ENCODE assay signal across 9 mouse cellular contexts in genomic region chr6:66224164-66224903, GRCm38 (mm10).
DNase-seq lines count a peak whose midpoint lies in the region; ATAC-seq and TF ChIP-seq lines count a peak whose summit lies in the region.
"Had no signal": no experiment of that assay in that cellular context is flagged by ENCODE, and none has a peak within 500 bp of the region (broad histone marks: within the 10 kb centered on the region; RNA-seq: fewer than 3 reads in every experiment).

No protein-coding gene starts in this region.

- no peak overlapping the region for H3K4me2 ChIP-seq in heart, postnatal 0 days (ENCODE audit: low read depth, low read length)
- H3K4me2 ChIP-seq in embryonic facial prominence, embryonic 14.5 days (ENCODE audit: low read depth, low read length), result no peak overlapping the region
- H3K4me2 ChIP-seq in limb, embryonic 15.5 days, result no peak overlapping the region
- no peak overlapping the region for H3K4me2 ChIP-seq in intestine, embryonic 15.5 days (replicated peaks)

- ATAC-seq in heart, postnatal 0 days (ENCODE audit: insufficient read depth, low read depth), result 0 out of 2 replicates have a peak, but pooled peaks have one; percentile 27
- ATAC-seq in embryonic facial prominence, embryonic 14.5 days (ENCODE audit: low read depth), result peak; percentile 93
- ATAC-seq in limb, embryonic 15.5 days (ENCODE audit: insufficient number of reproducible peaks, low FRiP score, low TSS enrichment, low read depth), result peak; percentile 72; the same call in 1 of the 2 replicates
- no peak; the same call in 1 of the 2 replicates for ATAC-seq in intestine, embryonic 15.5 days

- no peak overlapping the region for H3K9ac ChIP-seq in heart, postnatal 0 days (replicated peaks; ENCODE audit: low read depth, low read length)
- H3K9ac ChIP-seq in embryonic facial prominence, embryonic 14.5 days (ENCODE audit: low read depth, low read length), result no peak overlapping the region
- H3K9ac ChIP-seq in limb, embryonic 15.5 days, result no peak overlapping the region
- no peak overlapping the region for H3K9ac ChIP-seq in intestine, embryonic 15.5 days

- H3K27me3 ChIP-seq in heart, postnatal 0 days (ENCODE audit: control insufficient read depth, insufficient read depth, low read length), result no peaks in the 10 kb centered on the region
- H3K27me3 ChIP-seq in embryonic facial prominence, embryonic 14.5 days (replicated peaks; ENCODE audit: control insufficient read depth, insufficient read depth, low read length), result no peaks in the 10 kb centered on the region
- no peaks in the 10 kb centered on the region for H3K27me3 ChIP-seq in limb, embryonic 15.5 days
- H3K27me3 ChIP-seq in intestine, embryonic 15.5 days (replicated peaks), result no peaks in the 10 kb centered on the region

- no peaks in the 10 kb centered on the region for H3K36me3 ChIP-seq in heart, postnatal 0 days (replicated peaks; ENCODE audit: control insufficient read depth, insufficient read depth, low read length)
- H3K36me3 ChIP-seq in embryonic facial prominence, embryonic 14.5 days (ENCODE audit: control insufficient read depth, insufficient read depth, low read length), result no peaks in the 10 kb centered on the region
- H3K36me3 ChIP-seq in limb, embryonic 15.5 days, result no peaks in the 10 kb centered on the region
- no peaks in the 10 kb centered on the region for H3K36me3 ChIP-seq in intestine, embryonic 15.5 days

- H3K4me3 ChIP-seq in heart, postnatal 0 days (ENCODE audit: low read depth, low read length), result no peak overlapping the region
- H3K4me3 ChIP-seq in embryonic facial prominence, embryonic 14.5 days (ENCODE audit: low read depth, low read length), result no peak overlapping the region
- no peak overlapping the region for H3K4me3 ChIP-seq in limb, embryonic 15.5 days
- no peak overlapping the region for H3K4me3 ChIP-seq in intestine, embryonic 15.5 days (replicated peaks)

- WGBS in heart, postnatal 0 days, result 46% methylated on average over 4 of the region's 4 CpGs
- 33% methylated on average over 4 of the region's 4 CpGs for WGBS in embryonic facial prominence, embryonic 14.5 days
- WGBS in limb, embryonic 15.5 days, result 37% methylated on average over 4 of the region's 4 CpGs
- 54% methylated on average over 4 of the region's 4 CpGs for WGBS in intestine, embryonic 15.5 days

- no peaks in the 10 kb centered on the region for H3K4me1 ChIP-seq in heart, postnatal 0 days (ENCODE audit: control insufficient read depth, insufficient read depth)
- H3K4me1 ChIP-seq in embryonic facial prominence, embryonic 14.5 days (ENCODE audit: control insufficient read depth, insufficient read depth, low read length), result peaks cover 7% of the 10 kb centered on the region; the same call in 1 of the 2 replicates
- 0 out of 2 replicates have a peak, but pooled peaks cover 6% of the 10 kb centered on the region for H3K4me1 ChIP-seq in limb, embryonic 15.5 days
- no peaks in the 10 kb centered on the region for H3K4me1 ChIP-seq in intestine, embryonic 15.5 days (replicated peaks)

- TF ChIP-seq CTCF in heart, postnatal 0 days (IDR thresholded peaks at IDR 0.05; ENCODE audit: low read depth), result no peak

- DNase-seq in heart, postnatal 0 days (ENCODE audit: low spot score), result peak; percentile 11
- no peak for DNase-seq in heart, adult 9 months (ENCODE audit: low spot score in 2 of 2)
- DNase-seq in 416B (ENCODE audit: low read depth), result peak; percentile 3
- DNase-seq in embryonic facial prominence, embryonic 14.5 days (ENCODE audit: low spot score), result peak; percentile 95
- no peak for DNase-seq in layer of hippocampus, adult 9-11 months
- no peak for DNase-seq in layer of hippocampus, adult 11-12 months (ENCODE audit: low spot score)
- DNase-seq: heart, postnatal 10 days had no signal

- no peak for TF ChIP-seq EP300 in heart, postnatal 0 days (IDR thresholded peaks at IDR 0.05; ENCODE audit: low read depth)

- H3K9me3 ChIP-seq in heart, postnatal 0 days (replicated peaks; ENCODE audit: control insufficient read depth, low read length), result no peaks in the 10 kb centered on the region
- H3K9me3 ChIP-seq in embryonic facial prominence, embryonic 14.5 days (ENCODE audit: control insufficient read depth, low read length), result no peaks in the 10 kb centered on the region
- H3K9me3 ChIP-seq in limb, embryonic 15.5 days, result no peaks in the 10 kb centered on the region
- H3K9me3 ChIP-seq in intestine, embryonic 15.5 days, result no peaks in the 10 kb centered on the region

- H3K27ac ChIP-seq in heart, postnatal 0 days (ENCODE audit: low read depth), result no peak overlapping the region
- peak overlapping the region; percentile 25 for H3K27ac ChIP-seq in embryonic facial prominence, embryonic 14.5 days (replicated peaks; ENCODE audit: low read depth, low read length)
- peak overlapping the region; percentile 23; the same call in 1 of the 2 replicates for H3K27ac ChIP-seq in limb, embryonic 15.5 days
- H3K27ac ChIP-seq in intestine, embryonic 15.5 days, result no peak overlapping the region

Comparison
In these comparisons a context has a peak if more than half of its experiments do, and no peak if none do; other contexts are left out.
1. DNase-seq: peak in heart, postnatal 0 days (single experiment), 416B (single experiment) and embryonic facial prominence, embryonic 14.5 days (single experiment); none in heart, adult 9 months (0 of 2), layer of hippocampus, adult 9-11 months (single experiment) and layer of hippocampus, adult 11-12 months (single experiment).
2. H3K27ac ChIP-seq: peak in embryonic facial prominence, embryonic 14.5 days (single experiment) and limb, embryonic 15.5 days (single experiment); none in heart, postnatal 0 days (single experiment) and intestine, embryonic 15.5 days (single experiment).